Mouse (Mus musculus): ENCODE measurements around the gene Suco.

Gene Suco

DNA sequence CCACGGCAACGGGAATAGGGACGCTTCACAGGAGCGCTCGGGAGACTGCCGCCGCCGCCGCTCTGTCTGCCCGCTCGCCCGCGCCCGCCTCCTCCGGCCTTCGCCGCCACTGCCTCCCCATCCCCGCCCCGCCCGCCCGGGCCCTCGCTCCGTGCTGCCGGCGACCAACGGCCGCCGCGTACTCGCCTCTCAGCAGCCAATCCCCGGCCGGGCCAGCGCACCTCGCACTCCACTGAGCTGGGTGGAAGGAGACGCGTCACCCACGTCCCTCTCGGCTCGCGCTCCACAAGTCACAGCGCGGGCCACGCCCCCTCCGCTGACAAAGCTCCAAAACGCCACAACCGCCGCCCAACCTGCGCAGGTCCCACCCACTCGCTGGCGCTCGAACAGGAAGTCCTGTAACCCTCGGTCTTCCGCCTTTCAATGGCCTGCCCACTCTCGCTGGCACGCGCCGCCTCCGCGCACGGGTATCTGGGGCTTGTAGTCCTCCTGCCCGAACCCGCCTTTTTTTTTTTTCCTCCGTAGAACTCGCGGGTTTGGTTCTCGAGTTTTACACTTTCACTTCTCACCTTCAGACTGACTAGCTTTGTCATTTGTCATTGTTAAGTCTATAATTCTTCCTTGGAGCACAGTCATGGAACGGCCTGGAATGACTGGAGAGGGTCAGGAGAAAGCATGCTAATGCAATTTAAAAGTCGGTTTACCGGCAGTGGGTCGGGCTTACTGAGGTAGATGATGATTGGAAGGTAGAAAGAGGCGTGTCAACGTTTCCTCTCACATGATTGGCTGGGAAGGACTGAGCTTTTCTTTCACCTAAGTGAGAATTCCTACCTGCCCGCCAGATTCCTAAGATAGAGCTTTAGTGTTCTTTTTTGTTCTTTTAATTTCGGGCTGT lies at the start of gene Suco:
Gene Suco (minus strand): TSS at position 130 of the 895 bp plus-strand sequence.
- peak; percentile 95 for ATAC-seq (ENCODE audit: low TSS enrichment)

DNA sequence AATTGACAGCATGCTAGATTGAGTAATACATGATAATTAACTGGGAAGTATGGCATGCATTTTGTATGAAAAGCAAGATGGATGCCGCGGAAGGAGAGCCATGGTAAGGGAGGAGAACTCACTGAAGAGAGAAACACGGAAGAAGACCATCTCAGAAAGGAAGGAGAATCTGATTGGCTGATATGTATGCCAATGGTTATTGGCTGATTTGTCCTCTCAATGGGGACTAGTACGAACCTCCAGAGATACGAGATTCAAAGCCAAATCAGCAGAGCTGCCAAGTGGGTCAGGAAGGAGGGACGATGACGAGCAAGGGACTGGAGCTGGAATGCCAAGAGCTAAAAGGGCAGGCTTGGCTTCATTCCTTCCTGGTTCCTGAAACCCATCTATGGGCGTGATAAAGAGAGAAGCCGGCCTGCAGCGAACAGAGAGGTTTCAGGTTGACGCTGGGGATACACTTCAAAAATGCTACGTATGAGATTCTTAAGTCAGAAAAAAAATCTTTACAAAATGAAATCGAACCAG lies 48.9 kb upstream of the Suco start:
- ATAC-seq (ENCODE audit: low TSS enrichment), result no peak

DNA sequence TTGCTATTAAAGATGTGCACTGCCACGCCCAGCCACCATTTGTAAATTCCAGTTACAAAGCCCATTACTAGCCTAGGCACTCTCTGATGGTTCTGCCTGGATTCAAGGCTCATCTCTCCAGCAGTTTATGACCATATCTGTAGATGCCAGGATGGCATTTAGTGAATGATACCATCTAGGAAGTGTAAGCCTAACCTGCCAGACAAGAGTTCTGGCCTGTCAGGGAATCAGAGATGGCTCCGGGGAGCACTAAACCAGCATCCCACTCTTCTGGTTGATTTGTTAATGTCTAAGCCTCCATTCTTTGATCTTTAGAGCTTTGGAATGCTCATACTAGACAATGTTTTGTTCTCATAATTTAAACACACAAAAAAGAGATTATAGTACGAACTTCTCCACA lies 47.8 kb upstream of the Suco start:
- no peak for ATAC-seq (ENCODE audit: low TSS enrichment)

DNA sequence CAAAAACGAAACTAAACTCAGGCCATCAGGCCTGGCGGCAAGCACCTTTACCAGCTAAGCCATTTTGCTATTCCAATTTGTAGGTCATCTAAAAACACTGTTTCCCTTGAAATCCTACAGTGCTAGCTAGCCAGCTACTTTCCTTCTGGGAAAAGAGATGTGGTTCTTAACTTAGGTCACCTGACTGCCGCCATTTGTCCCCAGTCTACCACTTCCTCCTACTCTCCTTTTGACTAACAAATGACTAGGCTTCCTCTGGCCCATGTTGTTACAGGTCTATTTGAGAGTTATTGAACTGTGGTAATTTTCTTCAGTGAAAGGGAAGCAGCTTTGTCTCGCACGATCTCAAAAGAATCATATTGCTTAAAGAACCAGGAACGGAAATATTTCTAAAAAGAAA lies 45.4 kb upstream of the Suco start:
- no peak for ATAC-seq (ENCODE audit: low TSS enrichment)

DNA sequence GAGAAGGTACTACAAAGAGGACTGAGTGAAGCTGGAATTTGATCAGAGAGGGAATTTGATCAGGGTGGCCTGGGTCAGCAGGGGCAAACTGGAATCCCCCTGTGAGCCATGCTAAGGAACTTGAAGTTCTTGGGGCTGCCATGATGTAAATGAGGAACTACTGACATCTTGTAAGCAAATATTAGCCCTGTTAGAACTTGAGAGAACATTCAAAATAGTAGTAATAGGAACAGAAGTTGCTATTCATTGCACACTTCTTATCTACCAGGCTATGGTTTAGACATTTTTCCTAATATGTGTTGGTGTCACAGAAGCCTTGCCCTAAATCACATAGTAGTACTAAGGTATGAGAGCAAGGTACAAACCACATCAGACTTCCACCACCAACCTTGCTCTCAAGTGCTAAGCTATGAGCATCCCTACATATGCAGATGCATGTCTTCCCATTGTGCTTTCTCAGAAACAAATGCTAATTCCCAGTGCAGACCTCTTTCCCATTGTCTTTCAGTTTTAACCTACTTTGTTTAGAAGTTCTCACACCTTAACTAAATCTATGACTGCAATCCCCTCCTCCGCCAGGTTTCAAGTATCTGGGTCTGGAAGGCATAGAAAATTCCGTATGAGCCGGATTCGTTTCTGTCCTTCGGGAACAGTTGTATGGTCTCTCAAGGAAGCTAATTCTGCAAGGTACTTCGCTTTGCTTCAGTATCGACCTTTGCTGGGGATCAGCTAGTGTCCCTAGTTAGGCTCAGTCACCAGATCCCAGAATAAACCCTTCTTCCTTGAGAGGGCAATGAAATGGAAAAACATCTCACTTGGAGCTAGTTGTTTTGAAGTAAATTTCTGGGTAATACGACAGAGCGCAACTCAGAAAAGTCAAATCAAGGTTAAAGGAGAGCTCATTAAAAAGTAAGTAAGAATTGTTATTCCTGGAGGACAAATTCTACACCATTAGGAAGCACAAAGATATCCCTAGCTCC lies 44.3 kb upstream of the Suco start:
- ATAC-seq (ENCODE audit: low TSS enrichment), result no peak

DNA sequence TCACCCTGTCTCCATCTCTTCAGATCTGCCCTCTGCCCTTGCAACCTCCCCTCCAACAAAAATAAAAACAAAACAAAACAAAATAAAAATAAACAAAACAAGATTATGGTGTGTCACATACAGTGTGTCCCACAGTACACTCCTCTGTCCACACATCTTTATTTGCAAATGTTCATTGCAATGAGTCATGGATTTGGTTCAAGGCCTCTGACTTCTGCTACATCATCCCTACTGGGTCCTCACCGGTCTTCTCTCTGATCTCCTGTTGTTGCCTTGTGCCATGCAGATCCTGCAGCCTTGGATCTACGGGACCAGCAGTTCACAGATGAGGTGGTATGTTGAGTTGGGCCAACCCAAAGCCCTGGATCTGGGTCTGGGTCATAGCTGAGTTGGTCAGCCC lies 43.1 kb upstream of the Suco start:
- ATAC-seq (ENCODE audit: low TSS enrichment), result no peak

DNA sequence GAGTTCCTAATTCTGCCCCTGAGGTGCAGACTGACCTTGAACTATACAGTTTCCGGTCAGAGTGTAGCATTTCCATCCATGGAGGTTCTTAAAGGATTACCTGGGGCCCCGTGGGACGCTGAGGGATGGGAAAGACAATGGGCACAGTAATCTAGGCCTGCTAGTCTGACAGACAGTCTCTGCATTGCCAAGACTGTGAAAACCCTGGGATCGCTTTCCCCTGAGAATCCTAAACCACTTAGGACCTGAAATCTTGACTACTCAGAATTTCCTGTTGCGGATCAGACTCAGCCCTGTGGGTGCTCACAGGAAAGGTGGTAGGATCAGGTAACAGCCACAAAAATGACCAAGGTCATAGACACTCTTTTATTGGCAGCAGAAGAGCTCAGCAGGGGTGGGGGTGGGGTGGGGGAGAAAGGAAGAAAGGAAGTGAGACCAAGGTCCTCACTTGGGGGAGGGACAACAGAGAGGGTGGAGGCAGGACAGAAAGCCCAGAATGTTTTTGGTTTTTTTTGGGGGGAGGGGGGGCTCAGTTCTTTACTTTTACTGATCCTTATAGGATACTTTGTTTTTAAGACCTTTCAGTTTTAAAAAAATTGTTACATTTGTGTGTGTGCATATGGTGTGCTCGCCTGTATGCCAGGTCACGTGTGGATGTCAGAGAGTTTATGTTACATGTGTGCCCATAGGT lies 42.3 kb upstream of the Suco start:
- no peak for ATAC-seq (ENCODE audit: low TSS enrichment)

DNA sequence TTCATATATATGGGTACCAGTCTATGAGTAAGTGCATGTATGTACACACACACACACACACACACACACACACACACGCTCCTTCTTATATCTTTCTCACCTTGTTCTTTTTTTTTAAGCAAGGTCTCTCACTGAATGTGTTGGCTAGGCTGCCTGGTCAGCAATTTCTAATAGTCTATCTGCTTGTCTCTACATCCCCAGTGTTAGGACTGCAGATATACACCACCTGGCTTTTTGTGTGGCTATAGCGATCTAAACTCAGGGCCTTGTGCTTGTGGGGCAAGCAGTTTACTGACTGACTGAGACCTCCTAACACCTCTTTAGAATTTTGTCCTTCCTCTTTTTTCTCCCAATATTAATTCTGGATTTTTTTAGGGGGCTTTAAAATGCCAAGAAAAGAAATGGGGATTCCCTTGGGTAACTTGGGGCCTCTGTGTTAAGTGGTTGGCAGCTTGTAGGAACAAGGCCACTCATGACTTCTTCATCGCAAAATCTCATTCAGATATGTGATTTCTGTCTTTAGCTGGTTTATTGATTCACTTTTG lies 41.5 kb upstream of the Suco start:
- ATAC-seq (ENCODE audit: low TSS enrichment), result no peak

DNA sequence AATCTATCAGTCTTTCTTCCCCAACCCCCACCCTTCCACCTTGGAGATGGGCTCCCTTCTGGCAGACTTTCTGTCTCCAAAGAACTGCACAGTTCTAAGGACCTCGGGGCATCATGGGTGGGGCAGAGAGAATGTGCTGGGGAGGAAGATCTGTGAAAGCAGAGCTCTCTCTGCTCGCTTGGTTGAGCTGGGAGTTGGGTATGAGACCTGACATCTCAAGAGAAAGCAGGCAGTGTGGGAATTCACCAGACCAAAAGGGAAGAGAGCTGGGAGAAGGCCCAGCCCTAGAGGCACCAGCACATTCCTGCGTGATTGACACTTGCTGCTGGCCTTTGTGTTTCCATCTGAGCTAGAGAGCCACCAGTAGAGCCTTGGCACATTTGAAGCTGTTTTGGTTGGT lies 39.6 kb upstream of the Suco start:
- no peak for ATAC-seq (ENCODE audit: low TSS enrichment)

DNA sequence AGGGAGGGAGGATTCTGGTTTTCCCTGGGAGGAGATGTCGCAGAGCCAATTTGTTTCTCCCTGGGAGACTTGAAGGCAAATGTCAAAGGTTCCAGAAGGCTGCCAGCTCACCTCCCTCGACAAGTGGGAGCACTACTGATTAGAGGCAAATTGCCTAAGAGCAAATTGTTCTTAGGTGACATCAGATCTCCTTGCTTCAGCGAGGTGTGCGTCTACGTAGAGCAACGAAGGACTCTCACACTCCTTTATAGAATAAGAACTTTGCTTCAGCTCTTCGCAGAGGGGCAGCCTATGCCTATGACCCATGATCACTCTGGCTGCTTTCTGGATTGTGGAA lies 37.1 kb upstream of the Suco start:
- no peak for ATAC-seq (ENCODE audit: low TSS enrichment)

DNA sequence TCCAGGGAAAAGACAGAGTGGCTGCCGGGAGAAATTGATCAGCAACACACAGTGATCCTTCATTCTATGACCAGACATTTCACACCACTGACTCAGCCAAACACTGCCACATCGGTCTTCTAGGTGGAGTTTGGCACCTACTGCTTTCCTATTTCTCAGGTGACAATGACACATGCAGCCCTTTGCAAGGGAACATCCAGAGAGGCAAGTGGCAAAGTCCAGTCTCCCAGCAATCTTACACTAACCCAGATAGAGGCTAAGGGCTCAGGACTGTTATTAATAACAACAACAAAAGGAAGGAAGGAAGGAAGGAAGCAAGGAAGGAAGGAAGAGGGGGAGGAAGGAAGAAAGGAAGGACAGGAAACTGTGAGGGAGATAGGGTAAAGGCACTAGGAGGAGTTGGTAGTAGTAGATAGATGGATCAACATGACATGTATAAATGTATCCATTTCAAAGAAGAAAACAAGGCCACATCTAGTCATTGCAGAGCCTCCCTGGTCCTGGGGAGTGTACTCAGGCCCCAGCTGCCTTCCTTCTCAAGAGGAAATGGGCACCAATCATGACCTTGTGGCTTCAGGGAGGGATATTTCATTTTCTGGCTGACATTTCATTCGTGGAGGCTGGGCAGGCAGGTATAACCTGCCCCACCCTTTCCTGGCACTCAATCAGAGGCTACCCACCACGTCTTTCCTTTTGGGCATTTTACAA lies 36.6 kb upstream of the Suco start:
- ATAC-seq (ENCODE audit: low TSS enrichment), result no peak

DNA sequence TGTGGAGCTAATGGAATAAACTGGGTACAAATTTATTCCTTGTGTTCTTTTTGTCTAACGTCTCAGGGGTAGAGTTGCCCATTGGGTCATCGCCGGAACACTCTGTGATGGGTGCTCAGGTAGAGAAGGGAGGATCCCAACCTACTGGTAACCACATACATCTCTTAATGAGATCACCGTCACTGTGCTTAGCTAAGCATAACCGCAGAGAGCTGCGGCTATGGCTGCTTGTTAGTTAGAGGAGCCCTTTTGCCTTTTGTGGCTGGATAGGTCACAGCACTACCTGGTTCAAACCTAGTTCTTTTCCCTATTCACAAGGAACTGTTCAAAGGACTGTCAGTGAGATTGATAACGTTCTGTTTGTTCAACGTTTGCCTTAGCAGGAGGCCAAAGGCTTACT lies 32.6 kb upstream of the Suco start:
- no peak for ATAC-seq (ENCODE audit: low TSS enrichment)

DNA sequence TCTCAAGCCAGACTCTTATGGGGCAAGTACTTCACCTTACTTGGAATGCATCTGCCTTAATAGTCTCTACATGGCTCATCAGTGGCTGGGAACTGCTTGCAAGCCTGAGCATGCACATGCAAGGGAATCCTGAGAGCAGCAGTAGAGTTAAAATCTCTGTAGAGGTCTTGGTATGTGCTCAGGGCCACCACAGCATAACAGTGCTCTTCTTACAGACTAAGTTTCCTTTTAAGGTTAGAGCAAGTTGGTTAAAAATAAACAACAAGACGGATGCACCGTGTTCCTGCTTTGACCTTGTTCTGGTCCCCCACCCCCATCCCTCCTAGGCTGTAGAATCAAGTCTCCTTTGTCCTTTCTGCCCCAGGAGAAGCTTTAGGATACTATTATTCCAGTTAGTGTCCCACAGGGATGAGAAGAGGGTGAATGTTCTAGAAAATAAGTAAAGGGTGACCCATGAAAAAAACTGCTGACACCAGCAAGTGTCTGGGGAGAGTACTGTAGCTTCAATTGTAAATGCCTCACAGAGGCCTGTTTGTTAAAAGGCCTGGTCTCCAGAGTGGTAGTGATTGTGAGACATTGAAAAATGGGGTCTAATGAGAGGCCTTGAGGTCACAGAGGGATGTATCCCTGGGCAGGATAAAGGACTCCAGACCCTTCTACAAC lies 31.4 kb upstream of the Suco start:
- no peak for ATAC-seq (ENCODE audit: low TSS enrichment)

DNA sequence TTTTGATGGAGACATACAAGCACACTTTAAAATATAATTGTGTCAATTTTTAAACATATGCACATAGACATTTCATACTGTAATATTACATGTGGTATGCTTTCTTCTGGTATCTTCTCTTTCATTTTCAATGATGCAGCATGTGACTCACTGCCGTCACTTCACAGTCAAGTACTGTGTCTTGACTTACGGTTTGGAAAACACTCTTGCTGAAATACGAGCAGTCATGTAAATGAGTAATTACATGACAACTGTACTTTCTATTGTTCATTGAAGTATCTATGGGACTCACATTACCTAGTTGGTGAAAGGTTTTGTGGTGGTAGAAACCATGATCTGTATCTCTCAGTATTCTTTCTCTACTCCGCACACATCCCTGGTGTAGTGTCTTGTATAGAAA lies 30.6 kb upstream of the Suco start:
- ATAC-seq (ENCODE audit: low TSS enrichment), result no peak

DNA sequence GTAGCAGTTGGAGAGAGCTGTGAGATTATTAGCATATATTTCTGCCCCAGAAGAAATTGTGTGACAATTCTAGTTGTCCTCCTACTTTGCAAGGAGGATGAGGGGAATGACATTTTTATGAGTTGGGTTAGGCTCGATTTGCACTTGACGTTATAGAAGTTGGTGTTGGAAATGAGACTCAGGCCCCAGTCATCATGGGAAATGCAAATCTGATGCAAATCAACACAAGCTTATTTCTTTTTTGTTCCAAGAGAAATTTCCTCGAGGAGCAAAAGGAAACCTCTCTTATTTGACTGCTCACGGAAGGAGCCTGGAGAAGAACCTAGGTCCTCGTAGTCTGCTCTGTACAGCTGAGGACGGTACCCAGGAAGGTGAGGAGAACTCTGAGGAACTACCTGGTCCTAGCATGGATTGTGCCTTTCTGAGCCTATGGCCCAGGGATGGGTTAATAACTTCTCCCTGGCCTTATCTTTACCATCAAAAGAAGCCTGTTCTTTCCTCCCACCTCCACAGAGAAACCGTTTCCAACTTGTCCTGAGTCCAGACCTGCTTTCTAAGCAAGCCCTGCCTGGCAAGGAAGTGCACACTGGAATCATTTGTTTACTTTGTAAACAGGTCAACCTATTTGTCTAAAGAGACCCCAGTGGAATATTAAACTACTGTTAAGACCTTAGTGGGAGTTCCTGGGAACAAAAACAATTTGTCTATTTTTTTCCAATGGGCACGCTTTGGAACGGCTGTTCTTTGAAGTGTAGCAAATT lies 26.4 kb upstream of the Suco start:
- ATAC-seq (ENCODE audit: low TSS enrichment), result no peak

DNA sequence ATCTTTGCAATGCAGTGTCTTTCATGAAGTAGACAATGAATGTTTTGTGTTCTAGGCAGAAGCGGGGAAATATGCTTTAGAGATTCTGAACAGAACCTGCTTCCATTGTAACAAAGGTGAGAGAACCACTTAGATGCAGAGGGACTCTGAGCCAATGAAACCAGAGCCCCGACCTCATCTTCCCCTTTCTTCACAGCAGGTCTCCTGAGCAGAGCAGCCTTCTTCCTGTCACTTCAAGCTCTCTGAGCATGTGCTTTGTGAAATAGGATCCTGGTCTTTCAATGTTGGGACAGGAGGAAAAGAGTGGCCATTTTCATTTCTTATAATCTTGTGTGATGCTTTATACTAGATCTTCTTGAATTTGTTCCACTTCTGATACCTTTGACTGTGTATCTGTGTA lies 23.6 kb upstream of the Suco start:
- no peak for ATAC-seq (ENCODE audit: low TSS enrichment)

DNA sequence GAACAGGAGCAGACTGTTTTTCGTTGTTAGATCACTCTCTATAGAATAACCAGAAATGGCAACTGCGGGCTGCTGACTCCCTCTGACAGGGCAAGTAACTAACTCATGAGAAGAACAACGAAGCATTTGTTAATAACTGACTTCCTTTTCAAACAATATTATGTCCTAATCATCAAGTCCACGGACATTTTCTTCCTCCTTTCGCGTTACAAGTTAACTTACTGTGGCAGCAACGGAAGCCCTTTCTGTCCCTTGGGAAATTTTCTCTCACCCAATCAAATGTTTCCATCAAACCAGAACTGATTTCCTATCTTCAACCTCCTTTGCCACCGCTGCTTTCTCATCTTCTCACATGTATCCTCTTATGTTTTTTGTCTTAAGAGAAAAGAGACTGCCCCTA lies 20.8 kb upstream of the Suco start:
- ATAC-seq (ENCODE audit: low TSS enrichment), result no peak

DNA sequence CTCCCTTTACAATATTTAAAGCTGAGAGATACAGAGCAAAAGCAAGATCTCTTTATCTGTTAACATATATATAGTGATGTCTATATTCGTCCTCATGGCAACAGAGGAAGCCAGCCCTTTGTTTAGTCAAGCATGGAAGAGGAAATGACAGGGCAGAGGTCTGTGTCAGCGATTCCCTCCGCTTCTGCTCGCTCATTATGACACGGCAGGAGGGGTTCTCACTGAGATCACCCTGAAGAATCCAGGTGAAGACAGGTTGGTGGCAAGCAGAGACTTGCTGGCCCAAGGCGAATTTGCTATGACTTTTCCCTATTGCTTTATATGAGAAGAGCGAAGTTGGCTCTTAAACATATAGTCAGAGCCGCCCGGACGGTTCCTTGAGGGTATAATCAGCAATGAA lies 19.6 kb upstream of the Suco start:
- no peak for ATAC-seq (ENCODE audit: low TSS enrichment)

DNA sequence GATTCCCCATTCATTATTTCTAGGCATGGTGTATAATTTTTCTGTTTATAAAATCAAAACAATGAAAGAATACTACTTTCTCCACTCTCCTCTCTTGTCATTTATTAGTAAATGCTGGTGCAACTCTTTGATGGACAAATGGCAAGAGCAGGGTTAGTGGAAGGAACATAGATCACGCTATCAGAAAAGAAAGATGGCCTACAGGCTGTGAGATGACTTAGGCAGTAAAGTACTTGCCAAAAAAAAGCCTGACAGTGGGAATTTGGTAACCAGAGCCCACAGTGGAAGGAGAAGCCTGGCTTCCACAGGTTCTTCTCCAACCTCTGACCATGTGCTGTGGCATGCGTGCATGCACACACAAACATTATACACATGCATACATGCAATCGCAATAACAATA lies 18.5 kb upstream of the Suco start:
- ATAC-seq (ENCODE audit: low TSS enrichment), result no peak

DNA sequence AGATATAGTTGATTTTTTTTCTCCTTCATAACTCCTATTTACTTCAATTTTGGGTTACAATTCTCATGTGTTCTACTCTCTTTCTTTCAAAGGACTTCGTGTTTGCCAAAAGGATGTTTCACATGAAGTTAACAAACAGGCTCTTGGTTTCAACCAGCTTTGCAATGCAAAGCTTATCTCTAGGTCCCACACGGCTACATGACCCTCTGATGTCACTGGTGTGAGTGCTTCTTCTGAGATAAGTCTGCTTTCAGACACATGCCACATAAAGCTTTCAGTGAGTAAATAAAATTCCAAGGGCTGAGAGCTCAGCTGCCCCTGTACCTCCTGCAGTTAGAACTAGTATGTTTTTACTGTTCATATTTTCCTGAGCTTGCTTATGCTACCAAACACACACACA lies 18.1 kb upstream of the Suco start:
- no peak for ATAC-seq (ENCODE audit: low TSS enrichment)

All from frontal cortex, adult (tissue).